Mouse (Mus musculus) erythroblast, embryonic 14.5 days (primary cell): ENCODE measurements around the gene Akain1.

Source experiments
- GATA1 ChIP-seq: IDR thresholded peaks from 2 replicates; pipeline ENCODE4 v1.6.1; 2012; ENCODE audit warnings: low read length, inconsistent platforms, mixed read lengths
- TAL1 ChIP-seq: IDR thresholded peaks from 3 replicates; pipeline ENCODE4 v1.6.1; 2012; ENCODE audit warnings: low read length, inconsistent platforms, mixed read lengths

DNA sequence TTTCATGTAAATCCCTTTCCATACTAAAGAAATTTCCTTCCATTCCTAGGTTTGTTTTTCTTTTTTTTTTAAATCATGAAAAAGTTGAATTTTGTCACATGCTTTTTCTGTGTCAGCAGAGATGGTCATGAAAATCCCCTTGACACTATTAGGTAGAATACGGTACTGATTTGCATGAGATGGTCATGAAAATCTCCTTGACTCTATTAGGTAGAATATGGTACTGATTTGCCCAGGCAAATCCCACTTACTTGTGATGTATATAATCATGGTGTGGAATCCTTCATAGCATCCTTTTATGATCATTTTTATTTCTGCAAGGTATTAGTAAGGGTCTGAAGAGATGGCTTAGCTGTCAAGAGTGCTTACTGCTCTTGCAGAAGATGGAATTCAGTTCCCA is 17.5 kb upstream of the Akain1 start:
- no peak for TF ChIP-seq TAL1
- no peak for TF ChIP-seq GATA1
